Mouse (Mus musculus) heart, embryonic 15.5 days (tissue): ENCODE results near the gene Tiprl. TPM values are rescaled to one million over a fixed set of nuclear protein-coding genes. Genes with fewer than 3 reads are reported as not detected.

ENCODE experiments used
- ATAC-seq: fragments of 200-750 bp; cut with Nextera tagmentation; replicated peaks from 2 replicates; pipeline ENCODE4 v1.8.0; 2017; ENCODE audit warnings: low read depth, moderate TSS enrichment; ENCODE audit not compliant: insufficient number of reproducible peaks, insufficient read depth, low FRiP score
- H3K27ac ChIP-seq: fragments of 300-500 bp; sonication (generic); 2 replicates; pipeline ENCODE4 v1.5.1; 2015; ENCODE audit warnings: mild to moderate bottlenecking, inconsistent platforms
- H3K27me3 ChIP-seq: fragments of 300-500 bp; sonication (generic); 2 replicates; pipeline ENCODE4 v1.6.1; 2015; ENCODE audit warnings: inconsistent platforms
- H3K36me3 ChIP-seq: fragments of 300-500 bp; sonication (generic); 2 replicates; pipeline ENCODE4 v1.6.1; 2015; ENCODE audit warnings: mild to moderate bottlenecking, inconsistent platforms
- H3K4me1 ChIP-seq: fragments of 300-500 bp; sonication (generic); replicated peaks from 2 replicates; pipeline ENCODE4 v1.6.1; 2015; ENCODE audit warnings: inconsistent platforms
- H3K4me2 ChIP-seq: fragments of 300-500 bp; sonication (generic); 2 replicates; pipeline ENCODE4 v1.6.1; 2015; ENCODE audit warnings: inconsistent platforms, mild to moderate bottlenecking, moderate library complexity
- H3K4me3 ChIP-seq: fragments of 300-500 bp; sonication (generic); 2 replicates; pipeline ENCODE4 v1.5.1; 2015; ENCODE audit warnings: mild to moderate bottlenecking, inconsistent platforms
- H3K9ac ChIP-seq: fragments of 300-500 bp; sonication (generic); 2 replicates; pipeline ENCODE4 v1.6.1; 2015; ENCODE audit warnings: mild to moderate bottlenecking, inconsistent platforms
- H3K9me3 ChIP-seq: fragments of 300-500 bp; sonication (generic); replicated peaks from 2 replicates; pipeline ENCODE4 v1.6.1; 2016; ENCODE audit warnings: inconsistent platforms
- WGBS: fragments of 180-500 bp; shearing (Covaris S2); methylation state at CpG from one replicate; pipeline ENCODE4 v1.1.7; 2015; ENCODE audit warnings: mixed read lengths; 5-methylcytosine and 5-hydroxymethylcytosine counted together
- polyA plus RNA-seq: library from polyadenylated mRNA; unstranded; fragments of >200 nt; fragmentation: Nextera tagmentation; extraction: Ambion mirVana; gene quantifications from 2 replicates; pipeline ENCODE4 v1.2.1, GENCODE M21; 2015

Tiprl gene
- polyA plus RNA-seq, 1 experiment from 2014 or later, result 86.6 TPM

- no peak overlapping the region for H3K9ac ChIP-seq
- H3K9me3 ChIP-seq, result no peaks in the 10 kb centered on the region
- peaks cover 29% of the 10 kb centered on the region for H3K4me1 ChIP-seq
- H3K36me3 ChIP-seq, result no peaks in the 10 kb centered on the region
- no peaks in the 10 kb centered on the region for H3K27me3 ChIP-seq
- no peak for ATAC-seq
- 0 out of 2 replicates have a peak overlapping the region, but pooled peaks have one; percentile 5 for H3K4me3 ChIP-seq
- peak overlapping the region; percentile 30; the same call in 1 of the 2 replicates for H3K4me2 ChIP-seq
- peak overlapping the region; percentile 81 for H3K27ac ChIP-seq
- 86% methylated on average over 10 of the region's 10 CpGs for WGBS
These were observed 46.1 kb downstream of the Tiprl start for GRCm38 (mm10) chr1:165190571-165191273.

DNA sequence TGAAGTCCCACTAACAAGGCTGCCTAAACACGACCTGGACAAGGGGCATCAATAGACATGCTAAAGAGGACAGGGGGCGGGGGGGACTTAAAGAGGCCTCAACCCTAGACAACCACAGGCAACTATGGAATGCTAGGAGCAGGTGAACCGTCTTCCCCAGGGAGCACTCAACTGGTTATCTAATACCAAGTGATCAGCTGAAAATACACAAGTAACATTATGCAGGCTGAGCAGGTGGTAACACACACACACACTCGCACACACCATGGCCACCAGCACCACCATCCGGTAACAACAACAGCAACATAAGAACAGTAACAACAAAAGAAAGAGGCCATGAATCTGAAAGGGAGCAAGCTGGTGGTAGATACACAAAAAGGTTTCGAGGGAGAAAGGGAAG is 46.7 kb downstream of the Tiprl start:
- Histone ChIP-seq H3K4me3 (no peak overlapping the region), H3K36me3 (no peaks in the 10 kb centered on the region), H3K9me3 (no peaks in the 10 kb centered on the region), H3K4me1 (peaks cover 29% of the 10 kb centered on the region), H3K27ac (no peak overlapping the region), H3K4me2 (no peak overlapping the region), H3K27me3 (no peaks in the 10 kb centered on the region), H3K9ac (no peak overlapping the region)
- ATAC-seq, result no peak
- 71% methylated on average over 6 of the region's 6 CpGs for WGBS

- Histone ChIP-seq H3K4me1 (peaks cover 33% of the 10 kb centered on the region), H3K9me3 (no peaks in the 10 kb centered on the region), H3K27me3 (no peaks in the 10 kb centered on the region), H3K27ac (no peak overlapping the region), H3K36me3 (0 out of 2 replicates have a peak, but pooled peaks cover 6% of the 10 kb centered on the region), H3K9ac (no peak overlapping the region), H3K4me3 (no peak overlapping the region), H3K4me2 (no peak overlapping the region)
- WGBS, result 73% methylated on average over 9 of the region's 10 CpGs
- ATAC-seq, result no peak
These were observed 47.8 kb downstream of the Tiprl start for GRCm38 (mm10) chr1:165188806-165189580.

DNA sequence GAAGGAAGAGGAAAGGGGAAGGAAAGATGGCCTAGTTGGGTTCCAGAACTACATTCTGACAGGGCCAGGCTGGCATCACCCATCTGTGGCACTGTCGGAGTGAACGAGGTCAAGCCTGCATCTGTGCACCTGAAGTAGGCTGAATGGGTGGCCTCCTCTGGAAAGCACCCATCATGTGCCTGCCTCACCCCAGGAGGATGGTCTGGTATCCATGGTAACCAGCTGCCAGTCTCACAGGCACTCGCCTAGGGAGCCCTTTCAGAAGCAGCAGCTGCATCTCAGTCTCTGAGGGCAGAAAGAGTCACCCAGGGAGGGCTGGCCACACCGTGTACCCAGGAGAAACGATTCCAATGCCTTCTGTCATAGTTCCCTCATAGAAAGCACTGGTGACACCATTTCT is 49.4 kb downstream of the Tiprl start:
- H3K4me2 ChIP-seq, result no peak overlapping the region

GRCm38 (mm10) chr1:165186491-165186890 is 50.3 kb downstream of the Tiprl start:
- Histone ChIP-seq H3K4me1 (peaks cover 21% of the 10 kb centered on the region), H3K9ac (no peak overlapping the region), H3K4me3 (no peak overlapping the region), H3K4me2 (no peak overlapping the region), H3K27ac (no peak overlapping the region), H3K36me3 (peaks cover 23% of the 10 kb centered on the region), H3K9me3 (no peaks in the 10 kb centered on the region), H3K27me3 (no peaks in the 10 kb centered on the region)
- 77% methylated on average over 12 of the region's 12 CpGs for WGBS
- ATAC-seq, result no peak

More for the DNA sequence above, 49.4 kb downstream of the Tiprl start:
- Histone ChIP-seq H3K36me3 (peaks cover 16% of the 10 kb centered on the region; the same call in 1 of the 2 replicates), H3K9me3 (no peaks in the 10 kb centered on the region), H3K9ac (no peak overlapping the region), H3K27ac (no peak overlapping the region), H3K4me1 (peaks cover 22% of the 10 kb centered on the region), H3K27me3 (no peaks in the 10 kb centered on the region), H3K4me3 (no peak overlapping the region)
- 70% methylated on average over 5 of the region's 5 CpGs for WGBS
- no peak for ATAC-seq

GRCm38 (mm10) chr1:165185116-165185515 is 51.7 kb downstream of the Tiprl start:
- H3K27me3 ChIP-seq, result no peaks in the 10 kb centered on the region
- no peak for ATAC-seq
- peaks cover 28% of the 10 kb centered on the region for H3K36me3 ChIP-seq
- H3K4me1 ChIP-seq, result peaks cover 13% of the 10 kb centered on the region
- 57% methylated on average over 7 of the region's 7 CpGs for WGBS
- no peak overlapping the region for H3K27ac ChIP-seq
- H3K4me2 ChIP-seq, result no peak overlapping the region
- H3K9me3 ChIP-seq, result no peaks in the 10 kb centered on the region
- no peak overlapping the region for H3K4me3 ChIP-seq
- H3K9ac ChIP-seq, result no peak overlapping the region

- Histone ChIP-seq H3K4me1 (peaks cover 11% of the 10 kb centered on the region), H3K27ac (no peak overlapping the region), H3K9ac (no peak overlapping the region), H3K9me3 (no peaks in the 10 kb centered on the region), H3K4me2 (no peak overlapping the region), H3K4me3 (no peak overlapping the region), H3K27me3 (no peaks in the 10 kb centered on the region), H3K36me3 (peaks cover 28% of the 10 kb centered on the region)
- WGBS, result 91% methylated on average over 3 of the region's 3 CpGs
- no peak for ATAC-seq
These were observed 52.6 kb downstream of the Tiprl start for GRCm38 (mm10) chr1:165184178-165184577.

- WGBS, result 70% methylated on average over 6 of the region's 6 CpGs
- no peak for ATAC-seq
- H3K27ac ChIP-seq, result no peak overlapping the region
- no peak overlapping the region for H3K4me2 ChIP-seq
- H3K27me3 ChIP-seq, result no peaks in the 10 kb centered on the region
- H3K4me3 ChIP-seq, result no peak overlapping the region
- peaks cover 36% of the 10 kb centered on the region for H3K36me3 ChIP-seq
- H3K9ac ChIP-seq, result no peak overlapping the region
- no peaks in the 10 kb centered on the region for H3K9me3 ChIP-seq
- H3K4me1 ChIP-seq, result peaks cover 10% of the 10 kb centered on the region
These were observed 53.4 kb downstream of the Tiprl start for GRCm38 (mm10) chr1:165183400-165183799.

DNA sequence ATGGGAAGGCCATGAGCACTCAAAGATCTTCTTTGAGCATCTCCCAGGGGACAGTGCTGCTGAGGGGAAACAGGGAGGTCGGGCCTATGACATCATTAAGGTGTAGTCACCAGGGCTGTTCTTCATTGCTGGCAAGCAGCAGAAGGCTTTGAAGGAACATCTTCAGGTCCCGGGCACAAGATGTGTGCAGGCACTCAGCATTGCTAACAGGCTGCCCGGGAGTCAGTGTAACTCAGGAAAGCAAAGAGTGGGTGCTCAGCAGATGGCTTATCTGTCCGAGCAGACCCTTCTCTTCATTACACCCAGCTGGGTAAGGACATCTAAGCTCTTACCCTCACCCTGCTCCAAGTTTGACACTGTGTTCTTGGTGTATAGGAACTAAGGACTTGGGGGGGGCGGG is 57.5 kb downstream of the Tiprl start:
- Histone ChIP-seq H3K4me2 (no peak overlapping the region), H3K27ac (no peak overlapping the region), H3K9me3 (no peaks in the 10 kb centered on the region), H3K9ac (no peak overlapping the region), H3K27me3 (no peaks in the 10 kb centered on the region), H3K4me3 (no peak overlapping the region), H3K4me1 (no peaks in the 10 kb centered on the region), H3K36me3 (peaks cover 47% of the 10 kb centered on the region)
- ATAC-seq, result no peak
- 80% methylated on average over 5 of the region's 5 CpGs for WGBS

GRCm38 (mm10) chr1:165178075-165178474 is 58.7 kb downstream of the Tiprl start:
- ATAC-seq, result no peak

GRCm38 (mm10) chr1:165174059-165174616 is 62.7 kb downstream of the Tiprl start:
- ATAC-seq, result no peak
- H3K36me3 ChIP-seq, result peaks cover 21% of the 10 kb centered on the region
- WGBS, result 59% methylated on average over 7 of the region's 9 CpGs
- no peak overlapping the region for H3K4me2 ChIP-seq
- H3K4me1 ChIP-seq, result no peaks in the 10 kb centered on the region
- no peak overlapping the region for H3K27ac ChIP-seq
- H3K4me3 ChIP-seq, result no peak overlapping the region
- no peaks in the 10 kb centered on the region for H3K27me3 ChIP-seq
- H3K9me3 ChIP-seq, result no peaks in the 10 kb centered on the region
- no peak overlapping the region for H3K9ac ChIP-seq

More at GRCm38 (mm10) chr1:165178075-165178474, 58.7 kb downstream of the Tiprl start:
- no peak overlapping the region for H3K27ac ChIP-seq
- H3K27me3 ChIP-seq, result no peaks in the 10 kb centered on the region
- no peak overlapping the region for H3K9ac ChIP-seq
- H3K9me3 ChIP-seq, result no peaks in the 10 kb centered on the region
- WGBS, result 70% methylated on average over 6 of the region's 6 CpGs
- H3K4me2 ChIP-seq, result no peak overlapping the region
- peaks cover 38% of the 10 kb centered on the region for H3K36me3 ChIP-seq
- no peak overlapping the region for H3K4me3 ChIP-seq
- no peaks in the 10 kb centered on the region for H3K4me1 ChIP-seq
